Mouse (Mus musculus): ENCODE measurements at regions not wholly inside any gene's neighbourhood (a gene's known extent, or its start where the extent isn't known, plus 50 kb on each side); places are given as distances from the start of the nearest gene placed in this dataset.

GRCm38 (mm10) chr9:91961666-91962065, 231.1 kb upstream of the Plscr5 start:
- TF ChIP-seq CTCF (IDR thresholded peaks at IDR 0.05; ENCODE audit: borderline replicate concordance, insufficient read depth, low read length) (no peak), POLR2A (IDR thresholded peaks at IDR 0.05; ENCODE audit: low read depth, low read length) (no peak)
